Mouse (Mus musculus): ENCODE data around the gene Elp5. TPM values are rescaled to one million over a fixed set of nuclear protein-coding genes. Genes with fewer than 3 reads are reported as not detected.
"Not testable (repeated sequence)": the region's sequence is repeated elsewhere in the genome, so short reads cannot be mapped to it uniquely, and the experiment has no call there.

Elp5 gene
- total RNA-seq, 2 experiments from 2014 or later = 106 to 109 TPM

DNA sequence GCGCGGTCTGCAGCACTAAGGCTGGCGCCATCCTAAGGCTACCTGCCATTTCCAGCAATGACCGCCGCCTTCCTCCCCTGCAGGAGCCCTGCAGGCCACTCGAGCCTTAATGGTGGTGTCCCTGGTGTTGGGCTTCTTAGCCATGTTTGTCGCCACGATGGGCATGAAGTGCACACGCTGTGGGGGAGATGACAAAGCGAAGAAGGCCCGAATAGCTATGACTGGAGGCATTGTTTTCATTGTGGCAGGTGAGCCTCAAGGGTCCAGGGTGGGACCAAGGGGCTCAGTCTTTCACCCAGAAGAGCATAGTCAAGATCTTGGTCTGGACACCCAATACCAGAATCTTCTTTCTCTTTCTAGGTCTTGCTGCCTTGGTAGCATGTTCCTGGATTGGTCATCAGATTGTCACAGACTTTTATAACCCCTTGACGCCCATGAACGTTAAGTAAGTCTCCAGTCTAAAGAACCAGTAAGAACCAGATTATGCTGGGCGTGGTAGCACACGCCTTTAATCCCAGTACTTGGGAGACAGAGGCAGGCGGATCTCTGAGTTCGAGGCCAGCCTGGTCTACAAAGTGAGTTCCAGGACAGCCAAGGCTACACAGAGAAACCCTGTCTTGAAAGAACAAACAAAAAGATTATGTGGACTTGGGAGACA, 15.3 kb downstream of the Elp5 start:
- intact Hi-C loops (cut with DNase I) = no loop called here
- no peak for DNase-seq (ENCODE audit: low spot score in 2 of 2)

DNA sequence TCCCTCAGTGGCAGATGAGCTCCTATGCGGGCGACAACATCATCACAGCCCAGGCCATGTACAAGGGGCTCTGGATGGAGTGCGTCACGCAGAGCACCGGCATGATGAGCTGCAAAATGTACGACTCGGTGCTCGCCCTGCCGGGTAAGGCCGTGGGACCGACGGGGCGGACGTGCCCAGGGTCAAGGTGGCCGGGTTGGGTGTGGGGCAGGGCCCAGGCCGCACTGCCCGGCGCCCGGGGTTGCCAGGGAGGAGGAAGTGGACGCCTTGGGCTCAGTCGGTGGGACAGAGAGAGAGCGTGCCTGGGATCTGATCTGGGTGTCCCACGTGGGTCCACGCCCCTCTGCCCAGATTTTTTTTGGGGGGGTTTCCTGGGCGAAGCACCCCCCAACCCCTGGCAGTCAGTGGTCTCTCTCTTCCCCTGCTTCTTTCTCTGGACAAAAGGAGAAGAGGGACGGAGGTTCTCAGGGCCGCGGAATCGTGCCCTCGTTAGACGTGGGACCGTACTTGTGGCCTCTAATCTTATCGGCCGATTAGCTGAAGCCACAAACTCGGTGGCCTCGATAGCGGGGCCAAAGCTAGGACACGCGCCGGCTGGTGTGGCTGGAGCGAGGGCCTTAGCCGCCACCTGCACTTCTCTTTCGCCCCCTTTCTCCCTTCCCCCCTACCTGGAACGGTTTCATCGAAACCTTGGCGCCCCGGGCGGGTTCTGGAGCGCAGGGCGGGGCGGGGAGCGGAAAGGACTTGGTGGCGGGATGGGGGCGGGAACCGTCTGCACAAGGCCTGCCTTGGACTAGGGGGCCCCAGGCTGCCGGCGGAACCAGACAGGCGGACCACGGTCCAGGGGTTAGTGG, 16.1 kb downstream of the Elp5 start:
- intact Hi-C loops (cut with DNase I) = no loop called here
- DNase-seq (ENCODE audit: low spot score in 2 of 2) = no peak

DNA sequence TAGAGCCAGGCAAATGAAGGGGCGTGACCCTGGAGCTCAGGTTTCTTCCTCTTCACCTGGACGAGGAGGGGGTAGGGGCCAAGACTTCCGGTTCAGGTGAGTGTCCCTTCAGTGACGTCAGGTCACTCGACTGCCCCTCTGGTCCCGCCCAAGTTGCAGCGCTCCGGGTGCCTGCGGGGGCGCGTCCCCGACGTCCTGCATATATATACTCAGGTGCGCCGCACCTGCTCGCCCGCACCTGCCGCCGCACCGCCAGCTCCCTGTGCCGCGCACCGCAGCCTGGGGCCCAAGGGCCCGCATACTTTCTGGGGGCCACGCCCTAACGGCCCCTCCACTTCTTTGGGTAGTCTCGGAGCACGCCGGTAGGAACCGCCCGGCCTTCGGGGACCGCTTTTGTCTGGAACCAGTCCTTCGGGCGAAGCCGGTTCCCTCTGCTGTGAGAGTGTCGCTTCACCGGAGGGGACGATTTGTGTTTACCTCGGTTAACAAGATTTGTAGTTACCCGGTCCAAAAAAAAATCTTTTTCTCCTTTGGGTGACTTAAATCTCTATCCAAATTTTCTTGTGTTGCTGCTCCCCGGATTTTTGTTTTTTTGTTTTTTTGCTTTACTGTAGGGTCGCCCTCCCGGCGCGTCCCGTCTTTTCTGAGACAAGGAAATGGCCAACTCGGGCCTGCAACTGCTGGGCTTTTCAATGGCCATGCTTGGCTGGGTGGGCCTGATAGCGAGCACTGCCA, 16.9 kb downstream of the Elp5 start:
- DNase-seq (ENCODE audit: low spot score in 2 of 2) = no peak
- intact Hi-C loops (cut with DNase I) = no loop called here

DNA sequence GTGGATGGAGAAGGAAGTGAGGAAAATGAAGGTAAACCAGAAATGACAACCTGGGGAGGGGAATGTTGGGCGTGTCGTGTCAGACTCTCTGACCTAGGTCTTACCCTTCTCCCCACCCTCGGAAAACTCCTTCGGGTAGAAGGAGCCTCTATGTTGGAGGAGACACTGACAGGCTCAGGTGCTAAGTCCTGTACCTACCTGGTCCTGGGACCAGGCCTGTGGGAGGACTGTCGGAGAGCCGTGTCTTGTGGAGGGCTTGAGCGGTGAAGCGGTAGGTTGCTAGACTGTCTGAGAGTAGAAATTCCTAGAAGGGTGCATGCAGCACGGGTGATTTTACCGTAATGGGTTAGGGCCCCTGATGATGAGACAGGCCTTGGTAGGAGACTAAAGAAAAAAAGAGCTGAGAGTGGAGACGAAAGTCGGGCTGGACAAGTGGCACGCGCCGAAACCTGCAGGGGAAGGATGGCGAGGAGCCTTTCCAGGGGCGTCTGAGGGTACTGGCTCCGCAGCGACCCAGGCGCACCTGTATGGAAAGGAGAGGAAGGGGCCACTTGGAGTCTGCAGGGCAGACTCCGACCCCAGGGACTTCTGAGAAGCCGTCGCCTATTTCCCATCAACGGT, 17.6 kb downstream of the Elp5 start, which contains the start of gene Cldn7:
Cldn7 (plus strand) TSS at position 130 of the 621 bp plus-strand sequence.
- no peak for DNase-seq (ENCODE audit: low spot score in 2 of 2)
- intact Hi-C loops (cut with DNase I) = no loop called here

DNA sequence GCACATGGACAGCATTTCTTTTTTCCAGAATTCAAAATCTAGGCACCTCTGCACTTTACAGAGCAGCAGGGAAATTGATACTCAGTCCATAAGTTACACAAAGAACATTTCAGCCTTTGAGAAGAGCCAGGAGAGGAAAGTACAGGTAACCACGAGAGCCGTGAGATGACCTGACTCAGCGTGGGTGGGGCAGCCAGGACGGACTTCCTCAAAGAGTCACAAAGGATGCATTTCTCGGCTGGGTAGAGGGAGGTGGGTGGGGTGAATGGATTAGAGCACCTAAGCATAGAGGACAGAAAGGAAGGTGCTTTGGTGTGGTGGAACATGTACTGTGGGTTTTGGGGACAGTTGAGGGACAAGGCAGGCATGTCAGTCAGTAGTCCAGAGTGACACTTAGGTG, 20.5 kb downstream of the Elp5 start:
- DNase-seq (ENCODE audit: low spot score in 2 of 2) = no peak
- intact Hi-C loops (cut with DNase I) = no loop called here

DNA sequence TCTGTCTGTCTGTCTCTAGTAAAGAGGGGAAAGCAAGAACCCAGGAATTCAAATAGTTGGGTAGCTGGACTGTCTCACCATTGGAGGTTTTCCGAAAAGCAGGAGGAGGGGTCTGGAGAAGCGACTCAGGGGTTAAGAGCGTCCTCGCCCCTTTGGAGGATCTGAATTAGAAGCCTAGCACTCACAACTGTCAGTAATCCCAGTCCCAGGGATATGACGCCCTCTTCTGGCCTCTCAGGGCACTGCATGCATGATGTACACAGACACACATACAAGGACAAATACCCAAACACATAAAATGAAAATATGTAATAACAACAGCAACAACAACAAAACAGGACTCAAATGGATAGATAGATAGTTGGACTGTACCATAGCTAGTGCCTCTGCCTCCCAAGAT, 21.7 kb downstream of the Elp5 start:
- no peak for DNase-seq (ENCODE audit: low spot score in 2 of 2)
- intact Hi-C loops (cut with DNase I) = no loop called here

DNA sequence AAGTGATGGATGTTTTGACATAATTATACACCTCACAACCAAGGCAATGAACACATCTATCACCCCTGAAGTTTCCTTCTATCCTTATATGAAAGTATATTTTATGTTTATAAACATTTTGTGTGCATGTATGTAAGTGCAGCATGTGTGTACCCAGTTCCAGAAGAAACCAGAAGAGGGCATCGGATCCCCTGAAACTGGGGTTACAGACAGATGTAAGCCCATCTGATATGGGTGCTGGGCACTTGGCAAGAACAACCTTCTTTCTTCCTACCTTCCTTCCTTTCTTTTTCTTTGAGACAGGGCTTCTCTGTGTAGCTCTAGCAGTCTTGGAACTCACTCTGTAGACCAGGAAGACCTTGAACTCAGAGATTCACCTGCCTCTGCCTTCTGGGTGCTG, 26.1 kb downstream of the Elp5 start:
- DNase-seq (ENCODE audit: low spot score in 2 of 2) = no peak
- intact Hi-C loops (cut with DNase I) = no loop called here

DNA sequence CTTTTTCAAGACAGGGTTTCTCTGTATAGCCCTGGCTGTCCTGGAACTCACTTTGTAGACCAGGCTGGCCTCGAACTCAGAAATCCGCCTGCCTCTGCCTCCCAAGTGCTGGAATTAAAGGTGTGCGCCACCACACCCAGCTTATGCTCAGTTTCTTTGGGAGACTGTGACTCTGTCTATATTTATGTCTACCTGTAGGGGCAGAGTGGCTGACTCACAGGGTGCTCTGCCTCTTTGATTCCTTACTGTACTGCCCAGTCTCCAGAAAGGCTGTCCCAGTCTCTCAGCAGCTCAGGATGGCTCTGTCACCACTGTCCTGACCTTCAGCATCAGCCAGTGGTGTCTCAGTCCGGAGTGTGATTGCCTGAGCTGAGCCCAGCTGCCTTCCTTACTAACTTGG, 26.7 kb downstream of the Elp5 start:
- DNase-seq (ENCODE audit: low spot score in 2 of 2); intact Hi-C loops (cut with DNase I): not testable (repeated sequence)

DNA sequence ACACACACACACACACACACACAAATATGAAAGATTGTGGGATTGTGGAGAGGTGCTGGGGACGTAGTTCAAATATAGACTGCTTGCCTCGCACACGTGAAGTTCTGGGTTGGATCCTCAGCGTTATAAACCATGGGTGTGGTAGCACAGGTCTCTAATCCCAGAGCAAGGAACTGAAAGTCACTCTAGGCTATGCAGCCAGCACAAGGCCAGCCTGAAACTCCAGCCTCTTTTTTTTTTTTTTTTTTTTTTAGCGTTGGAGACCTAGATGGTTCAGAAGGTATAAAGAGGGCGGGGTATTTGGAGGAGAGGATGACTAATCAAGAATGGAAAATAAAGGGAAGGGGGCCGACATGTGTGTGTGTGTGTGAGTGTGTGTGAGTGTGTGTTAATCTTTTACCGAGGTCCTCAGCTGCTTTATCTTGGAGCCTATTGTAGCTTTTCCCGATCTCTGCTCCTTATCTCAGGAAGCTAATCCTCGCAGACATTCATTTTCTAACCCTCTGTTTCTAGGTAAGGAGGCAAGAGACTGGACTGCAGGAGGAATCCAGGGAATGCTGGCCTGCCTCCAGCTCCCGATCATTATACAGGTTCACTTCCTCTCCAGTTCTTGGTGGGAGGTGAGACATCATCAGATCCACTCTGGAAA, 28.9 kb downstream of the Elp5 start:
- intact Hi-C loops (cut with DNase I) = no loop called here
- DNase-seq (ENCODE audit: low spot score in 2 of 2) = no peak

DNA sequence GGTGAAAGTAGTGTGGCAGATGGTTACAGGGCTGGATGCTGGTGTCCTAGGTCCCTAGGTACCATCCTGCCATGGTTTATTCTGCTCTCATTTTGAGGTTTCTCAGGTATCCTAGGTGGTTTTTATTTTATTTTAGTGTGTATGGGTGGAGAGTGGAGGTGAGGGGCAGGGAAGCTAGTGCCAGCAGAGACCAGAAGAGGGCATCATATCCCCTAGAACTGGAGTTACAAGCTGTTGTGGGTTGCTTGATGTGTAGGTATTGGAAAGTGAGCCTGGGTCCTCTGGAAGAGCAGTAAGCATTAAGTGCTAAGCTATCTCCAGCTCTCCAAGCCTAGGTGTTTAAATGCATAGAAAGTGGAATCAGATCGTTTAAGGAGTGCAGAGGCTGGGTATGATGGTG, 30.0 kb downstream of the Elp5 start:
- no peak for DNase-seq (ENCODE audit: low spot score in 2 of 2)
- intact Hi-C loops (cut with DNase I) = no loop called here

DNA sequence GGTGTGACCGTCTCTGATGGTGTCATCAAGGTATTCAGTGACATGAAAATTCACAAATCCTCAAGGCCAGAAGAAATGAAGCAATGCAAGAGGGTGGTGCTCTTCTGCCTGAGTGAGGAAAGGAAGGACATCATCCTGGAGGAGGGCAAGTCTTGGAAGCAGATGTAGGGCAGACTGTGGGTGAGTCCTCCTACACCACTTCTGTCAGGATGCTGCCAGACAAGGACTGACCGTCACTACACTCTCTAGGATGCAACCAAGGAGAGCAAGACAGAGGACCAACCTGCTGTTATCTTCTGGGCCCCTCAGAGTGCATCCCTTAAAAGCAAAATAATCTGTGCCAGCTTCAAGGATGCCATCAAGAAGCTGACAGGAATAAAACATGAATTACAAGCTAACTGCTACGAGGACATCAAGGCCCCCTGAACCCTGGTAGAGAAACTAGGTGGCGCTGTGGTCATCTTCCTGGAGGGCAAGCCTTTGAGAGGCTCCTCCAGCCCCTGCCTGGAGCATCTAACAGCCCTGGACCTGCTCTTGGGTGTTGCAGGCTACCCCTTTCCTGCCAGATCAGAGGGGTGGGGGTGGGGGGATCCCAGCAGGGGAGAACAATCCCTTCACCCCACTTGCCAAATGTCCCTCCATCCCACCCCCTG, 31.4 kb downstream of the Elp5 start:
- intact Hi-C loops (cut with DNase I) = no loop called here

DNA sequence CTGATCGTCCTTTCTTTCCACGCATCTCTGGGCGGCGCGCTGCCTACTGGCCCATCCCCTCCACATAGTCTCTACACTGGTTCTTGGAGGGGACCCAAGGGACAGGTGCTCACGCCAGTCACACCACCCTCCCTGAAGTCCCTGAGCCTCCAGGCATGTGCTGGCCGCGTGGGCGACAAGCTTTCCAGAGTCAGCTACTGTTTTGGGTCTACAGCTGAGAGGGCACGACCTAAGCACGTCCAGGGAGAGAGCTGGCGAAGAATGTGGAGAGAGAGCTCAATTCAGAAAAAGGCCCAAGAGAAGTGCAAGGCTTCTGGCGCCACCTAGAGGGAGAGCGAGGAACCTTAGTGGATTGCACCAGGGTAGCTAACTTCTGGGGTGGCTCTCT, 33.6 kb downstream of the Elp5 start:
- peak; percentile 52 to 72 for DNase-seq (ENCODE audit: low spot score in 2 of 2)
- intact Hi-C loops (cut with DNase I) = loop anchor here (1.0 kb wide), 1 partner anchor 14 kb away; no protein-coding TSS in a partner anchor

More for the DNA sequence above, 31.4 kb downstream of the Elp5 start:
- peak in 1 of 2 experiments; percentile 32 for DNase-seq (ENCODE audit: low spot score in 2 of 2)

DNA sequence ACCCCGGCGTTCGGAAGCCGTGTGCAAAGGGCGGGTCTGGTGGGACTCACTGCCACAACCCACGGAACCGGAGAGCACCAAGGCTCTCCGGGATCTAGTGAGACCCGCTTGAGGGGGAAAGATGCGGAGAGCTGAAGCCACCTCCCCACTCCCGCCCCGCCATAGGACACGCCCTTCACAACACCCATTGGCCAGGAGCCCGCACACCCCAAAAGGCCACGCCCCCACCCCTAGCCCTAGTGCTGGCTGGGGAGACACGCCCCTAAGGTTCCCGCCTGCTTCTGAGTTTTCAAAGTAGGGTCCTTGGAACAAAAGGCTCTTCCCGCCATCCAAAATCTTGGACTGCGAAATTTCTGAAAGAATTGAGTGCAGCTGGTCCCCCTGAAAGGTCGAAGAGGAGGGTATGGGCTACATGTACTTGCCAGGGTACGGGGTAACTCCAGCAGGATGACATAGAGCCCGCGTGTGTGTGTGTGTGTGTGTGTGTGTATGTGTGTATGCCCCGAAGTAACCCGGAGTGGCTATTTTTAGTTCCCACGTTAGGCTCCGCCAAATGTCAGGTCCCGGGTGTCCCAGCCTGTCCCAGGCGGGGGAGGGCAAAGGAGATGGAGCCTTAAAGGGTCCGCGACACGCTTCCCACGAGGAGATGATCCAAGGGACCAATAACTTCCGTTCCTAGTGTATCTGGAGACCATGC, 34.1 kb downstream of the Elp5 start, which contains the start of gene Slc2a4:
Slc2a4 (minus strand) TSS at position 123 of the 697 bp plus-strand sequence.
- peak; percentile 23 to 35 for DNase-seq (ENCODE audit: low spot score in 2 of 2)
- intact Hi-C loops (cut with DNase I) = loop anchor here (1.0 kb wide), 1 partner anchor 14 kb away; no protein-coding TSS in a partner anchor

DNA sequence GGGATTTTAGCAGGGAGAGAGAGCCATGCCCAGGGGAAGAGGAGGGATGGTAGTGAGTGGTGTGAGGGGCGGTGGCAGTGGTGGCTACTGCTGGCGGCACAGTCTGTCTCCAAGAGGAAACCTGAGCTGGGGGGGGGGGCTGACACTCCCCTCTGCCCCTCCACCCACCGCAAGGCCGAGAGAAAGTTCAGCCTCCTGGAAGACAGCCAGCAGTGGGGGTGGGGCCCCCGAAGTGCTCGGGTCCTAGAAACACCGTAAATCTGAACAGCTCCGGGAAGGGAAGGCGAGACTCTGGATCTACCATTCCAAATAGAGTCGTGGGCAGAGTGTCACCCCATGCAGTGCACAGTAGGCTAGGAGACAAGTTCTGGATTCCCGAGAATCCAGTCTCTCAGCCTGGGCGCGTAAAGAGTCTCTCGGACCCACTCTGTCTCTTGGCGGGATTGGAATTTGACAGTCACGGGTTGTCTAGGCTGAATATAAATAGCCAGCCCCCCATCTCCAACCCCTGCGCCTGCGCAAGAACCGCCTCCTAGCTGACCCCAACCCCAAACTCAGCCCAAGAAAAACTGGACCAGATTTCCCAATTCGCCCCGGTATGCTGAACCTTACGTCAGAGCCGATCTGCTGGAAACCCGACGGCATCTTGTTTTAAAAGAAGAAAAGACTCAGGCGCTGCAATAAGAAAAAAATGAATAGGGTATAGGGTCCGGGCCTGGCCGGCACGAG, 34.8 kb downstream of the Elp5 start:
- no peak for DNase-seq (ENCODE audit: low spot score in 2 of 2)
- intact Hi-C loops (cut with DNase I) = loop anchor here (1.0 kb wide), 1 partner anchor 13 kb away; no protein-coding TSS in a partner anchor

DNA sequence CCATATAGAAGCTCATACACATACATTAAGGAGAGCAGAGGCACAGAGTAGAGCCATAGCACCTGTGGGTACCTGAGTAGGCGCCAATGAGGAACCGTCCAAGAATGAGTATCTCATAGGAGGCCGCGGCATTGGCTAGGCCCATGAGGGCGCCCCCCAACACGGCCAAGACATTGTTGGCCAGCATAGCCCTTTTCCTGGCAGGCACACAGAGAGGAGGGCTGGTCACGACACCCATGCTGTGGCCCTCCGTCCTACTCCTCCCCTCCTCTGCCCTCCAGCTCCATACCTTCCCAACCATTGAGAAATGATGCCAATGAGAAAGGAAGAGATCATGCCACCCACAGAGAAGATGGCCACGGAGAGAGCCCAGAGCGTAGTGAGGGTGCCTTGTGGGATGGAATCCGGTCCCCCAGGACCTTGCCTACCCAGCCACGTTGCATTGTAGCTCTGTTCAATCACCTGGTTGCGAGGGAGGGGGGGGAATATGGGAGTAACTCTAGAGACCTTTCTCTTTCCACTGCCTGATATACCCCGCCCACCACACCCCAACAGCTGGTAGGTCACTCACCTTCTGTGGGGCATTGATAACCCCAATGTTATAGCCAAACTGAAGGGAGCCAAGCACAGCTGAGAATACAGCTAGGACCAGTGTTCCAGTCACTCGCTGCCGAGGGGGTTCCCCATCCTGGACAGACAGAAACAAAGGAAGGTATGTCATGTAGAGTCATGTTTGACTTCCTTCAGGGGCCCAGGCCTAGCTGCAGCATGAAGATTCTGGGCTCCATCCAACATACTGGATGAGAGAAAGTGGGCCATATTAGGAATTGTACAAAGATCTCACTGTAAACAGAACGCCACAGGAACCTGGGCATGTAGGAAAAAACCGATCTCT, 36.1 kb downstream of the Elp5 start:
- DNase-seq (ENCODE audit: low spot score in 2 of 2) = no peak
- intact Hi-C loops (cut with DNase I) = no loop called here

DNA sequence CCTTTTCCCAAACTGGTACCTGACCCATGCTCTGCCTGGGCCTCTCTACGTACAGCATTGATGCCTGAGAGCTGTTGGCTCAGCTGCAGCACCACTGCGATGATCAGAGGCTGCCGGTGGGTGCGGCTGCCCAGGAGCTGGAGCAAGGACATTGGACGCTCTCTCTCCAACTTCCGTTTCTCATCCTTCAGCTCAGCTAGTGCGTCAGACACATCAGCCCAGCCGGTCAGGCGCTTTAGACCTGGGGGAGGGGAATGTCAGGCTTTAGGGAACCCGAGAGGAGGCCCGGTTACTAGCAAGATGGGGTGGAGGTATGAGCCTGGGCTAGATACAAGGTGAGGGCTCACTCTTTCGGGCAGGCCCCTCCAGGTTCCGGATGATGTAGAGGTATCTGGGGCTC, 37.1 kb downstream of the Elp5 start:
- no peak for DNase-seq (ENCODE audit: low spot score in 2 of 2)
- intact Hi-C loops (cut with DNase I) = no loop called here

DNA sequence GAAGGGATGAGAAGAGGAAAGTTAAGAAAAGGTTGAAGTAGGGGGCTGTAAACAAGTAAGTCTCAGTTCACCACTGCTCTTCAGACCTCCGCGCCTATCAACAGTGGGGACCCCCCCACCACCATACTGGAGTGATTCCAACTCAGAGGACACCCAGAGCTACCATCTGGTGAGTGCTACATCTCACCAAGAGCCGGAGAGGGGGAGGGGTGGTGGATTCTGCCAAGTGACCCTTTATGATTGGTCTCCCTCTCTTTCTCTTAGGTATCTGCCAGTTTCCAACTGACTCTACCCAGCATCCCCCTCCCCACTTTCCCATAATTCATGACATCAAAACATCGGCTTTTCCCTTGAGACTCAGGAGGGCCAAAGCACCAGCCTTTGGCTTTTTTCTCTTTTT, 41.4 kb downstream of the Elp5 start:
- no peak for DNase-seq (ENCODE audit: low spot score in 2 of 2)
- intact Hi-C loops (cut with DNase I) = no loop called here

Data from left cerebral cortex, postnatal 25 days (tissue).